Mouse (Mus musculus) ES-Bruce4 (cell line): ENCODE results near the gene Vegfa. TPM values are rescaled to one million over a fixed set of nuclear protein-coding genes. Genes with fewer than 3 reads are reported as not detected.

Experiments
- H3K27ac ChIP-seq: 2 replicates; pipeline ENCODE4 v1.5.1; 2012; ENCODE audit warnings: low read length, inconsistent platforms; ENCODE audit not compliant: insufficient read depth
- H3K27me3 ChIP-seq: 2 replicates; pipeline ENCODE4 v1.6.1; 2012; ENCODE audit warnings: mild to moderate bottlenecking, low read length, inconsistent platforms; ENCODE audit not compliant: control insufficient read depth, poor library complexity, insufficient read depth, severe bottlenecking
- H3K36me3 ChIP-seq: 2 replicates; pipeline ENCODE4 v1.6.1; 2012; ENCODE audit warnings: inconsistent platforms, mild to moderate bottlenecking, low read length, moderate library complexity; ENCODE audit not compliant: control insufficient read depth, poor library complexity, insufficient read depth, severe bottlenecking
- H3K4me1 ChIP-seq: one replicate; pipeline ENCODE4 v1.8.1; 2011; ENCODE audit warnings: low read length; ENCODE audit not compliant: control insufficient read depth, insufficient read depth
- H3K4me3 ChIP-seq: 2 replicates; pipeline ENCODE4 v1.5.1; 2011; ENCODE audit warnings: low read depth, mild to moderate bottlenecking, low read length
- H3K9ac ChIP-seq: 2 replicates; pipeline ENCODE4 v1.6.1; 2012; ENCODE audit warnings: low read depth, mild to moderate bottlenecking, inconsistent platforms; ENCODE audit not compliant: poor library complexity, severe bottlenecking
- H3K9me3 ChIP-seq: replicated peaks from 2 replicates; pipeline ENCODE4 v1.6.1; 2012; ENCODE audit warnings: mild to moderate bottlenecking, low read length, inconsistent platforms; ENCODE audit not compliant: control insufficient read depth, poor library complexity, insufficient read depth, severe bottlenecking
- CTCF ChIP-seq: IDR thresholded peaks from one replicate; pipeline ENCODE4 v1.8.1; 2011; ENCODE audit warnings: low read depth, low read length
- EP300 ChIP-seq: IDR thresholded peaks from 2 replicates; pipeline ENCODE4 v1.6.1; 2011; ENCODE audit warnings: low read depth, low read length; ENCODE audit not compliant: insufficient read depth
- POLR2A ChIP-seq: IDR thresholded peaks from one replicate; pipeline ENCODE4 v1.8.1; 2011; ENCODE audit warnings: low read length; ENCODE audit not compliant: insufficient read depth
- polyA plus RNA-seq: library from polyadenylated mRNA; stranded (reverse); fragments of >200 nt; gene quantifications from 2 replicates; pipeline ENCODE4 v1.2.4, GENCODE M21; 2011; ENCODE audit warnings: low read depth; ENCODE audit not compliant: missing spikeins, insufficient read depth, insufficient read length

Vegfa gene
- polyA plus RNA-seq, 1 experiment, result 76.2 TPM

DNA sequence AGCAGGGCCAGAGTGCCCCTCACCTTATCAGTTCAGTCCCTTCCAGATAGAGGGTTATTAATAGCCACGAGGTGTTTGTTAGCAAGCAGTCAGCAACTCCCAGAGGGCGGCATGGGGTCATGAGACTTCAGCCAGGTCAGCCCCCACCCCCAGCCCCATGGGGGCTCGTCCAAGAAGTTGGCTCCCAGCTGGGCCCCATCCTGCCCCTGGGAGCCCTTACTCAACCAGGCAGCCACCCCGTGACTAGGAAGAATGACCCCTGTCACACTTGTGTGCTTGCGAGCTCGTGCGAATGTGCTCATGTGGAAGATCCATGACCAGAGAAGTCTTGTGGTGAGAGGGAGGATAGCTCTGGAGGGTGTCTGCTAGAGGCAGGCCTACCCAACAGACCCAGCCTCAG is 23.0 kb downstream of the Vegfa start:
- no peak overlapping the region for H3K4me3 ChIP-seq
- no peaks in the 10 kb centered on the region for H3K9me3 ChIP-seq
- H3K27me3 ChIP-seq, result no peaks in the 10 kb centered on the region
- H3K36me3 ChIP-seq, result no peaks in the 10 kb centered on the region
- H3K27ac ChIP-seq, result no peak overlapping the region
- H3K4me1 ChIP-seq, result no peaks in the 10 kb centered on the region
- TF ChIP-seq POLR2A (no peak), EP300 (no peak), CTCF (no peak)
- no peak overlapping the region for H3K9ac ChIP-seq

DNA sequence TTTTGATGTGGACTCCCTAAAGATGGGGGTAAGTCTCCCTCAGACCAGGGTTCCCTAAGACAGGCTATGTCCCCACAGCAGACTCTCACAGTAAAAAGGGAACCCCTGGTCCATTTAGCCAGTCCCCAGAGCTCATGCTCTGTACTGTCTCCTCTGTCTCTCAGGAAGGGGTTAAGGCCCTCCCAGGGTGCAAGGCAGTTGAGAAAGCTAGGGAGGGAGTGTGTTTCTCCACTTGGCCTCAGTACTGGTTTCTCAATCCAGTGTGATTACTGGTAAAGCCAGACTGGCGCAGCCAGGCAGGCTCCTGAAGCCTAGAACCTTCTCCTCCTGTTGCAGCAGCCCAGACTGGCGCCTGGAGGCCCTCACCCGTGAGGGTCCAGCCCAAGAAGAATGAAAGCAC is 26.7 kb downstream of the Vegfa start:
- H3K4me3 ChIP-seq, result no peak overlapping the region
- H3K9me3 ChIP-seq, result no peaks in the 10 kb centered on the region
- TF ChIP-seq POLR2A, result no peak
- no peak for TF ChIP-seq CTCF
- no peak for TF ChIP-seq EP300
- no peaks in the 10 kb centered on the region for H3K27me3 ChIP-seq
- H3K27ac ChIP-seq, result no peak overlapping the region
- H3K9ac ChIP-seq, result no peak overlapping the region
- no peaks in the 10 kb centered on the region for H3K4me1 ChIP-seq
- H3K36me3 ChIP-seq, result no peaks in the 10 kb centered on the region

DNA sequence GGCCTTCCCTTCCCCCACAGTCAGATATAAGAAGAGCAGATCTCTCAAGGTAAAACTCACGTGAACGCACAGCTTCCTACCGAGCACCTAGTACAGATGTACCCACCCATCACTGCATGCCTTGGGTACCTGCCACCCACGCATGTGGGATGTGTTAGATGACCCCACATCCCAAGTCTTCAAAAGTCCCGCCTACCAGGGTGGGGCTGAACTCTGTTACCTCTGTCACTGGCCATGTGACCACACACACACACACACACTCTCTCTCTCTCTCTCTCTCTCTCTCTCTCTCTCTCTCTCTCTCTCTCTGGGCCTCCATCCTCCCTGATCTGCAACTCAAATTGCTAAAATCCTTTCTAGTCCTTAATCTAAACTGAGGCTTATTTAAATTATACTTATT is 27.7 kb downstream of the Vegfa start:
- TF ChIP-seq POLR2A (no peak), CTCF (no peak), EP300 (no peak)
- H3K4me1 ChIP-seq, result no peaks in the 10 kb centered on the region
- H3K4me3 ChIP-seq, result no peak overlapping the region
- no peaks in the 10 kb centered on the region for H3K27me3 ChIP-seq
- no peaks in the 10 kb centered on the region for H3K36me3 ChIP-seq
- no peak overlapping the region for H3K9ac ChIP-seq
- H3K9me3 ChIP-seq, result no peaks in the 10 kb centered on the region
- no peak overlapping the region for H3K27ac ChIP-seq

DNA sequence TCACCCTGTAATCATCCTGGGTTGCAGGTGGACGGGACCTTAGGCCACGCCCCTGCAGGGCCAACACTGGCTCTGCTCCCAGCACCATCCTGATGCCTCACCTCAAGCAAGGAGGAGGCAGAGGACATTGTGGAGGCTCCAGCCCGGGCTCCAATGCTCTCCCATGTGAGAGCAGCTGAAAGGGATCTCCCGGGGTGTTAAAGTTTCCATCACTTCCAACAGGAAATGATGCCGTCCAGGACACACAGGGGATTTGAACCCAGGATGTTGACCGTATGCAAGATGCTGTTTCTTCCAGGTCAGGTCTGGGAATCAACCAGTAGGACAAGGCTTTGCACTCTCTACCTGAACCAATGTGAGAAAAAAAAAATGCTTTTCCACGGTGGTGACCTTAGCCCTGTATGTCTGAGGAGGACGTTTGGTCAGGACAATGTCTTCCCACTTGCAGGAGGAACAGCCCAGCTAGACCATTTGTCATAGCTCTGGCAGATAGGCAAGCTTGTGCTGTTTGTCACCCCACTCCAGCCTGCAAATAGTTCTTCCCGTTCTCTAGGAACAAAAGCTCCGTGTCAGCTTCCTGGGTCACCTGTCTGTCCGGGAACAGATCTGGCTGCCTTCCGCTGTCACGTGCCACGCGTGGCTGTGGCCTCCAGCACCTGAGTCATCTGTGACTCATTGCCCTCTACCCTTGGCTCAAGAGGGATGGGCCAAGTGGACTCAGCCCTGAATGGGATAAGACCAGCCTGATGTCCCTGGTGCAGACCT is 28.3 kb downstream of the Vegfa start:
- Histone ChIP-seq H3K9me3 (no peaks in the 10 kb centered on the region), H3K36me3 (no peaks in the 10 kb centered on the region), H3K27ac (no peak overlapping the region), H3K4me1 (no peaks in the 10 kb centered on the region), H3K4me3 (no peak overlapping the region), H3K9ac (no peak overlapping the region), H3K27me3 (no peaks in the 10 kb centered on the region)
- TF ChIP-seq POLR2A (no peak), EP300 (no peak), CTCF (no peak)

DNA sequence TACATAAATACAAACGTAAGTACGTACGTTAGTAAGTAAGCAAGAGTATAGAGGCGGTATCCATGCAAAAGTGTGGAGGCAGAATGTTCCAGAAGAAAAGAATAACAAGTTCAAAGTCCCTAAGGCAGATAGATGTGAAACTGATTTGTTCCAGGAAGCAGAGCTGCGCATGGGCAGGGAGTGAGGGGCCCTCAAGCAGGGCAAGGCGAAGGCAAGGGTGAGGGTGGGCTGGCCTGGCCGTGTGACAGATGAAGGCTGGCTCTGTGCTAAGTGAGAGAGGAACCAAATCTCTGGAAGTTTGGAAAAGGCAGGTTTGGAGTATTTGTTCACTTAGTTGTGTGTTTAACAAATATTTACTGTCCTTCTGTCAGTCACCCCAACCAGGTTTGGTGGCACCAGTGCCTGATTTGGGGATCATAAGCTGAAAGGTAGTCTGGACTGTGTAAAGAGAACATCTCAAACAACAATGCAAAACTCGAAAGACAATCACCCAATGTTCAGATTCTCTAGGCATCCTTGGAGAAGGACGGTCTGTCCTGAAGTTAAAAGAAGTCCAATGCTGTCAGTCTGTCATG is 32.7 kb downstream of the Vegfa start:
- H3K4me3 ChIP-seq, result no peak overlapping the region
- peaks cover 2% of the 10 kb centered on the region for H3K4me1 ChIP-seq
- TF ChIP-seq CTCF (no peak), POLR2A (no peak), EP300 (no peak)
- no peaks in the 10 kb centered on the region for H3K9me3 ChIP-seq
- H3K27ac ChIP-seq, result no peak overlapping the region
- H3K9ac ChIP-seq, result no peak overlapping the region
- H3K36me3 ChIP-seq, result no peaks in the 10 kb centered on the region
- H3K27me3 ChIP-seq, result no peaks in the 10 kb centered on the region

DNA sequence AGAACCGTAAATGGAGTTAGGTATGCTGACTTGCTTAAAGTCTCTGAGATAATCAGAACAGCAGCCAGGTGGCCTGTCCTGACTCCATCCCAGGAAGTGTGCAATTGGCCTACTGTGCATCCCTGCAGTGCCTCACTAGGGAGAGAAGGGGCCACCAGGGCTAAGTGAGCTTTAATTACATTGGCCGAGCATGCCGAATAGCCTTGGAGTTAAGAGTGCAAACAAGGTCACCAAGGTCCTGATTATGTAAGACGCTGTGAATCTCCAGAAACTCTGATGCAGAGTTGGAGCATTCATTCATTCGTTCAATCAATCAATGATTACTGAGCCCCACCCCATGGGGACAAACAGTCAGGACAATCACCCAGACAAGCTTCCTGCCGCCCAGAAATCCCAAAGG is 33.8 kb downstream of the Vegfa start:
- H3K9me3 ChIP-seq, result no peaks in the 10 kb centered on the region
- peaks cover 2% of the 10 kb centered on the region for H3K4me1 ChIP-seq
- no peak overlapping the region for H3K9ac ChIP-seq
- H3K4me3 ChIP-seq, result no peak overlapping the region
- 0 out of 2 replicates have a peak overlapping the region, but pooled peaks have one; percentile 2 for H3K27ac ChIP-seq
- no peaks in the 10 kb centered on the region for H3K36me3 ChIP-seq
- TF ChIP-seq CTCF (no peak), EP300 (peak; percentile 73; the same call in 1 of the 2 replicates), POLR2A (no peak)
- no peaks in the 10 kb centered on the region for H3K27me3 ChIP-seq
